Mouse (Mus musculus) G1E (cell line): ENCODE results near the gene Aqp9. TPM values are rescaled to one million over a fixed set of nuclear protein-coding genes. Genes with fewer than 3 reads are reported as not detected.

ENCODE experiments used
- ATAC-seq: 2 replicates; pipeline ENCODE4 v1.8.0; 2016; ENCODE audit warnings: mild to moderate bottlenecking; ENCODE audit not compliant: insufficient number of reproducible peaks, poor library complexity, low FRiP score, severe bottlenecking; ENCODE audit errors: extremely low read depth
- DNase-seq: peaks from one replicate; pipeline ENCODE4 v3.0.0; 2012; ENCODE audit warnings: low spot score
- H3K27me3 ChIP-seq: 2 replicates; pipeline ENCODE4 v1.6.1; 2012; ENCODE audit warnings: mild to moderate bottlenecking, low read length, inconsistent platforms; ENCODE audit not compliant: insufficient read depth
- H3K36me3 ChIP-seq: replicated peaks from 2 replicates; pipeline ENCODE3; 2012; ENCODE audit warnings: mild to moderate bottlenecking, inconsistent platforms
- H3K4me1 ChIP-seq: 2 replicates; pipeline ENCODE4 v1.6.1; 2012; ENCODE audit warnings: low read depth, low read length, inconsistent platforms, mixed read lengths; ENCODE audit not compliant: insufficient read depth
- H3K4me3 ChIP-seq: 2 replicates; pipeline ENCODE4 v1.5.1; 2012; ENCODE audit warnings: low read depth, mild to moderate bottlenecking, inconsistent platforms, low read length, moderate library complexity, mixed read lengths
- H3K9me3 ChIP-seq: replicated peaks from 2 replicates; pipeline ENCODE4 v1.6.1; 2012; ENCODE audit warnings: inconsistent platforms
- CTCF ChIP-seq: IDR thresholded peaks from 2 replicates; pipeline ENCODE4 v1.5.1; 2012; ENCODE audit warnings: low read depth, low read length, inconsistent platforms, mixed read lengths
- GATA1 ChIP-seq: IDR thresholded peaks from 2 replicates; pipeline ENCODE4 v1.6.1; 2012; ENCODE audit warnings: borderline replicate concordance, low read length, inconsistent platforms, mixed read lengths
- GATA2 ChIP-seq: IDR thresholded peaks from 2 replicates; pipeline ENCODE4 v1.6.1; 2012; ENCODE audit warnings: low read depth, low read length, inconsistent platforms, borderline replicate concordance
- POLR2AphosphoS5 ChIP-seq: IDR thresholded peaks from 2 replicates; pipeline ENCODE4 v1.6.1; 2012; ENCODE audit warnings: low read depth, low read length, inconsistent platforms; ENCODE audit not compliant: insufficient replicate concordance
- TAL1 ChIP-seq: conservative IDR thresholded peaks from 2 replicates; pipeline ENCODE4 v1.6.1; 2012; ENCODE audit warnings: low read depth, low read length, inconsistent platforms, mixed read lengths
- polyA plus RNA-seq: library from polyadenylated mRNA; stranded (reverse); fragments of >175 nt; gene quantifications from 2 replicates; pipeline ENCODE4 v1.2.3, GENCODE M21; 2012
- total RNA-seq, 2 experiments: library from RNA; stranded (forward) in 1 of 2; stranded (reverse) in 1 of 2; fragments of 200-1000 nt in 1 of 2; fragments of >200 nt in 1 of 2; fragmentation: Nextera tagmentation in 1 of 2; gene quantifications; 2 replicates each; pipeline ENCODE4 v1.2.3; 2014 to 2017

Aqp9 gene
- total and polyA plus RNA-seq, 3 experiments, result 0.05 to 4.9 (median 2.2) TPM

DNA sequence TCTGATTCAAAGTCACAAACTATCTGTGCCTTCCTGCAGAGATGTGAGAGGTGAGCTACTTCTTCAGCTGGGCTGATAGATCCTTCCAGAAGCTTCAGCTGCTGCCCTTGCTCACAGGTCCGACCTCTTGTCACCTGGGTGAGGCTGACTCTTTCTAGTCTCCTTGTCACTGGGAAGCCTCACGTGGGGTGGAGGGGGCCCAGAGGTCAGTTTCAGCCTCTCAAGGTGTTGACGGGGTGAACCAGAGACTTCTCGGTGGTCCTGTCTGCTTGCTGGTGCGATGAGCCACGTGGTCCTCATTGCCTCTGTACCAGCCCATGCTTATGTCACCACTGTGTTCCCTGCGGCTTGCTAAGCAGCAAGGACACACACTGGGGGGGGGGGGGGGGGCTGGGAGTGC lies 96.0 kb downstream of the Aqp9 start:
- peaks cover 32% of the 10 kb centered on the region for H3K27me3 ChIP-seq
- ATAC-seq, result no peak
- TF ChIP-seq GATA1, result no peak
- no peak for TF ChIP-seq TAL1
- TF ChIP-seq CTCF, result no peak
- no peak for TF ChIP-seq POLR2AphosphoS5
- TF ChIP-seq GATA2, result no peak
- no peaks in the 10 kb centered on the region for H3K9me3 ChIP-seq
- H3K4me1 ChIP-seq, result 0 out of 2 replicates have a peak, but pooled peaks cover 3% of the 10 kb centered on the region
- H3K4me3 ChIP-seq, result no peak overlapping the region
- no peaks in the 10 kb centered on the region for H3K36me3 ChIP-seq
- no peak for DNase-seq

DNA sequence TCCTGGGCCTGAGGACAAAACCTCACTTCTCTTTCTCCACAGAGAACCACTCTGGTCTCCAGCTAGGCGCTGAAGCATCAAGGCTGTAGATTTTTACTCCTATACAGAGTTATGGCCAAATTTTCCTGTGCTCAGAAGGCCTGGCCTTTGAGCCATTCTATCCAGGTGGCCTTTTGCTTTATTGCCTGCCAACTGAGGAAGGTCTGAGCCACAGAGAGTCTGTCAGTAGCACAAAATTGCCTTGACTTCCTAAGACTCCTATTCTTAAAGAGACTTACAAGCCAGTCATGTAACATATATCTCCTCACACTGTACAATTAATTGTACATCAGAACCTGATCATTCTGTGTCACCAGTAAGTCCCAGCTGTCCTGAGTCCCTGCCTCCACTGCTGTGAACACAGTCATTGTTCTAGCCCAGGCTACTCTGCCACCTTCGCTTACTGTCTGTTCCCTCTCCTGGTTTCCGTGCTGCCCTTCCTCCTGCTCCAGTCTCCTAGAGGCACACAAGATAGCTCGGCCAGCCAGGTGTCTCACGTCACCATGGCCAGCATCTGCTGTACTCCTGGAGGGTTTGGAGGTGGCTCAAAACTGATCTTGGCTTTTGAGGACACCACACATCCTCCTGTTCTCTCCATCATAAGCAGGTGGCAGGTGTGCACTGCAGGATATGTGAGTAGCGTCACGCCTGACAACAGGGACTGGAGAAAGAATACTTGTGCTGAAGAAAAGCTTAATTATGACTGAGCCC lies 96.7 kb downstream of the Aqp9 start:
- ATAC-seq (no peak), DNase-seq (no peak)
- TF ChIP-seq POLR2AphosphoS5, result no peak
- TF ChIP-seq GATA1, result no peak
- no peak for TF ChIP-seq TAL1
- no peak for TF ChIP-seq GATA2
- no peak for TF ChIP-seq CTCF
- Histone ChIP-seq H3K4me3 (no peak overlapping the region), H3K36me3 (no peaks in the 10 kb centered on the region), H3K27me3 (peaks cover 28% of the 10 kb centered on the region), H3K9me3 (no peaks in the 10 kb centered on the region), H3K4me1 (0 out of 2 replicates have a peak, but pooled peaks cover 3% of the 10 kb centered on the region)

DNA sequence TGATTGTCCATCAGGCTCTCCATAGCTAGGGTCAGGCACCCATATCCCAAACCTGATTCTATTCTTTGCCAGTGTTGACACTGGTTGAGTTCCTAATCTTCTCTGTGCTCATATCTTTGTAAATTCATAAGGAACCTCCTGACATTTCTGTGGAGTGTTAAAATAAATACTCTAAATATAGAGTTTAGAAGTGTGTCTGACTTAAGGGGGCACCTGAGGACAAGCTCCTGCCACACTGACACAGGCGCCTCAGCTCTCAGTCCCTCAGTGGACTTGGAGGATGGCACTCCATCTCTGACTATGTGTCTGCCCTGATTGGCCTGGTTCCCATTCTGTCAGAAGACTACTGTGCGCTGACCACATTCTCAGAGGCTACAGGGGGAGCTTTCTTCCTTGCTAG lies 97.9 kb downstream of the Aqp9 start:
- no peaks in the 10 kb centered on the region for H3K9me3 ChIP-seq
- no peaks in the 10 kb centered on the region for H3K36me3 ChIP-seq
- 0 out of 2 replicates have a peak, but pooled peaks cover 3% of the 10 kb centered on the region for H3K4me1 ChIP-seq
- peaks cover 29% of the 10 kb centered on the region for H3K27me3 ChIP-seq
- H3K4me3 ChIP-seq, result no peak overlapping the region
- DNase-seq, result no peak
- no peak for ATAC-seq
- no peak for TF ChIP-seq TAL1
- no peak for TF ChIP-seq GATA2
- no peak for TF ChIP-seq GATA1
- TF ChIP-seq POLR2AphosphoS5, result no peak
- TF ChIP-seq CTCF, result no peak

DNA sequence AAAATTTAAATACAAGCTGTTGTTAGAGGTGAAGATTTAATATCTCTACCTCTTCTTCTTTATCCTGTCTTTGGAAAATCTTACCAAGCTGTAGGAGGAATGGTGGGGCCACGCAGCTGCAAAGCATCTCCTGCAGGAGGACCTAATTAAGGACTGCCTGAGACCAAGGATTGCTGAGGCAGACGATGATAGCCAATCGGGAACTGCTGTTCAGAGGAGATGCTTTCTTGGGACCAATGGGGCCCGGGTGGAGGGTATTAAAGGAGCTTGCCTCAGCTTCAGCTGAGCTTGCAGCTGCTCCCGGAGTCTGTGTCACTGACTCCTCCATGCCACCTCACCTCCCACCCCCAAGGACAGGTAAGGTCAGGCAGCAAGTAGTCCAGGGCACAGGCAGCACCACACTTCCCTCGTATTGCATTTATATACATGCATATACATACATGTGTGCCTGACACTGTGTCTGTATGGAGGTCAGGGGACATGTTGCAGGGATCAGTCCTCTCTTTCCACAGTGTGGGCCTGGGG lies 99.6 kb downstream of the Aqp9 start:
- H3K36me3 ChIP-seq, result no peaks in the 10 kb centered on the region
- H3K4me1 ChIP-seq, result no peaks in the 10 kb centered on the region
- H3K27me3 ChIP-seq, result peaks cover 38% of the 10 kb centered on the region
- H3K4me3 ChIP-seq, result no peak overlapping the region
- ATAC-seq, result no peak
- no peaks in the 10 kb centered on the region for H3K9me3 ChIP-seq
- TF ChIP-seq GATA2, result no peak
- DNase-seq, result no peak

DNA sequence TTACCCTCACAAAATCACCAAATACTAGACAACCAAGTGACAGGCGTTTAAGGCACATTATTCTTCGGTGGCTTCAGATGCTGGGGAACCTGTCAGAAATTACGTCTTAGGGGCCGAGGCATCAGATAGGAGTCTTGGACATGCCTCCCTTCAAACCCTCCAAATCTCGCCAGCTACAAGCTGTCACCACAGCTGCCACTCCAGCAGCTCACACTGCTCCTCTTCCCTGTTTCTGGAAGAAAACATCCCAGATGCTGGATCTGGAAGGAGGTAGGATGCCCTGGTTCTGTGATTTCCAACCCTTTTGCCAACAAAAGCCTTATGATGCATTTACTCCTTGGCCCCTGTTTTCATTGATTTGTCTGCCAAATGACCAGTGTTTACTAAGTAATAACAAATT lies 101.3 kb downstream of the Aqp9 start:
- ATAC-seq, result no peak
- no peak for DNase-seq

DNA sequence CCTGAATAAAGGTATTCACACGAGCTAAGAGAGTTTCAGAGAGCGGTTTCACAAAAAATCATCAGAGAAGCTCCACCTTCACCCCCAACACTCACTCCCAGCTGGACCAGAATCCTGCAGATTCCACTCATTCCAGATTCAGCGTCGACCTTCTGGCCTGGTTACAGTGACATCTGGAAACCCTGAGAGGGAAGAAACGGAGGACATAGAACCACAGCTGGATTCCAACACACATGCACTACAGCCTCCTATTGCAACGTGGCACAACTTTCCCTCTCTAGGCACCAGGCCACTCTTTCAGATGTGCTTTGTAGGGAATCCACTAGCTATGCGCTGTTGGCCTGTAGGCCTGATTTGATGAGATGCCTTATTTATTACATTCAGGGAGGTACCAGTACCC lies 102.0 kb downstream of the Aqp9 start:
- no peaks in the 10 kb centered on the region for H3K9me3 ChIP-seq
- peaks cover 31% of the 10 kb centered on the region for H3K27me3 ChIP-seq
- DNase-seq, result no peak
- H3K4me3 ChIP-seq, result no peak overlapping the region
- H3K4me1 ChIP-seq, result no peaks in the 10 kb centered on the region
- ATAC-seq, result no peak
- H3K36me3 ChIP-seq, result no peaks in the 10 kb centered on the region
- TF ChIP-seq CTCF (no peak), POLR2AphosphoS5 (no peak), TAL1 (no peak), GATA2 (no peak), GATA1 (no peak)

More for the DNA sequence above, 101.3 kb downstream of the Aqp9 start:
- Histone ChIP-seq H3K4me3 (no peak overlapping the region), H3K9me3 (no peaks in the 10 kb centered on the region), H3K36me3 (no peaks in the 10 kb centered on the region), H3K27me3 (peaks cover 35% of the 10 kb centered on the region), H3K4me1 (no peaks in the 10 kb centered on the region)
- TF ChIP-seq GATA1, result no peak
- no peak for TF ChIP-seq CTCF
- no peak for TF ChIP-seq GATA2
- no peak for TF ChIP-seq TAL1
- TF ChIP-seq POLR2AphosphoS5, result no peak
